Mouse (Mus musculus) layer of hippocampus, adult 8-10 months (tissue): ENCODE data around the gene Bmp2k. TPM values are rescaled to one million over a fixed set of nuclear protein-coding genes. Genes with fewer than 3 reads are reported as not detected.
A peak's percentile ranks its signal among the peaks of the same experiment; 100 is the strongest.

Experiments
- DNase-seq, 2 experiments: peaks; one replicate each; pipeline ENCODE4 v3.0.0; 2022; ENCODE audit warnings: low spot score in 2 of 2
- total RNA-seq, 4 experiments: library from RNA; stranded (reverse); gene quantifications; 2 replicates each; pipeline ENCODE4 v1.2.4; 2022

The Bmp2k gene
- total RNA-seq: 10 to 100 TPM; 13.3 to 24.0 (median 19.2) TPM

GRCm38 (mm10) chr5:96997310-96997801, at the start of gene Bmp2k:
TSS of gene Bmp2k (plus strand) at chr5:96997689.
- DNase-seq: peak; percentile 83 to 86

- no peak for DNase-seq
These were observed 48.5 kb upstream of the Bmp2k start for GRCm38 (mm10) chr5:96948856-96949527.

GRCm38 (mm10) chr5:96949839-96950666, 47.4 kb upstream of the Bmp2k start:
- no peak for DNase-seq

- DNase-seq: no peak
These were observed 46.6 kb upstream of the Bmp2k start for GRCm38 (mm10) chr5:96950667-96951492.

GRCm38 (mm10) chr5:96951493-96952105, 45.9 kb upstream of the Bmp2k start:
- DNase-seq: no peak

GRCm38 (mm10) chr5:96954040-96954439, 43.4 kb upstream of the Bmp2k start:
- peak; percentile 19 to 28 for DNase-seq

GRCm38 (mm10) chr5:96954466-96955027, 42.9 kb upstream of the Bmp2k start:
- DNase-seq: no peak

GRCm38 (mm10) chr5:96956926-96957325, 40.6 kb upstream of the Bmp2k start:
- DNase-seq: peak in 1 of 2 experiments; percentile 53

- DNase-seq: no peak
These were observed 36.4 kb upstream of the Bmp2k start for GRCm38 (mm10) chr5:96961122-96961521.

- no peak for DNase-seq
These were observed 35.6 kb upstream of the Bmp2k start for GRCm38 (mm10) chr5:96961852-96962251.

- DNase-seq: peak; percentile 45 to 49
These were observed 35.1 kb upstream of the Bmp2k start for GRCm38 (mm10) chr5:96962252-96962933.

GRCm38 (mm10) chr5:96962934-96963301, 34.6 kb upstream of the Bmp2k start:
- no peak for DNase-seq

GRCm38 (mm10) chr5:96964062-96965028, 33.1 kb upstream of the Bmp2k start:
- DNase-seq: no peak

GRCm38 (mm10) chr5:96965029-96965403, 32.5 kb upstream of the Bmp2k start:
- no peak for DNase-seq

GRCm38 (mm10) chr5:96965503-96965902, 32.0 kb upstream of the Bmp2k start:
- no peak for DNase-seq

- DNase-seq: no peak
These were observed 28.9 kb upstream of the Bmp2k start for GRCm38 (mm10) chr5:96968628-96969027.

- no peak for DNase-seq
These were observed 28.5 kb upstream of the Bmp2k start for GRCm38 (mm10) chr5:96969032-96969431.

- no peak for DNase-seq
These were observed 27.6 kb upstream of the Bmp2k start for GRCm38 (mm10) chr5:96969705-96970471.
